Mouse (Mus musculus) lung, adult 2 months (tissue): ENCODE measurements around the gene Hoxb6.

Experiments
- CTCF ChIP-seq: fragments of 200-500 bp; IDR thresholded peaks from 2 replicates; pipeline ENCODE4 v1.5.1; 2011; ENCODE audit warnings: mild to moderate bottlenecking, low read length, control low read depth; ENCODE audit not compliant: insufficient read depth
- POLR2A ChIP-seq: fragments of 200-500 bp; IDR thresholded peaks from 2 replicates; pipeline ENCODE4 v1.6.1; 2011; ENCODE audit warnings: low read depth, mild to moderate bottlenecking, control low read depth, low read length, borderline replicate concordance; ENCODE audit errors: extremely low read depth

- TF ChIP-seq CTCF (peak; percentile 65), POLR2A (peak; percentile 34; the same call in 1 of the 2 replicates)
Measured at GRCm38 (mm10) chr11:96311520-96312417, 19.5 kb downstream of the Hoxb6 start.
